Mouse (Mus musculus) liver, embryonic 14.5 days (tissue): ENCODE data around the gene Rcsd1. TPM values are rescaled to one million over a fixed set of nuclear protein-coding genes. Genes with fewer than 3 reads are reported as not detected.

ENCODE experiments used
- ATAC-seq: fragments of 200-750 bp; cut with Nextera tagmentation; 2 replicates; pipeline ENCODE4 v1.8.0; 2017; ENCODE audit warnings: moderate number of reproducible peaks, mild to moderate bottlenecking, moderate library complexity; ENCODE audit not compliant: insufficient read depth
- DNase-seq, 3 experiments: peaks; one replicate each; pipeline ENCODE4 v3.0.0-alpha.2; 2012 to 2013; ENCODE audit warnings: low read depth in 3 of 3, low spot score in 3 of 3
- H3K27ac ChIP-seq: fragments of 300-500 bp; sonication (generic); 2 replicates; pipeline ENCODE4 v1.5.1; 2014; ENCODE audit warnings: moderate library complexity, mild to moderate bottlenecking, control low read depth, inconsistent platforms
- H3K27me3 ChIP-seq: fragments of 300-500 bp; sonication (generic); 2 replicates; pipeline ENCODE4 v1.6.1; 2014; ENCODE audit warnings: mild to moderate bottlenecking, low read length, moderate library complexity; ENCODE audit not compliant: control insufficient read depth, insufficient read depth
- H3K36me3 ChIP-seq: fragments of 300-500 bp; sonication (generic); replicated peaks from 2 replicates; pipeline ENCODE4 v1.6.1; 2014; ENCODE audit warnings: low read depth; ENCODE audit not compliant: control insufficient read depth, insufficient read depth
- H3K4me1 ChIP-seq, 2 experiments: fragments of 200-500 bp in 1 of 2; fragments of 300-500 bp in 1 of 2; sonication (generic) in 1 of 2; replicated peaks; 2 replicates each; pipeline ENCODE4 v1.6.1; 2012 to 2014; ENCODE audit warnings: antibody characterized with exemption in 1 of 2, inconsistent platforms in 1 of 2, low read length in 1 of 2; ENCODE audit not compliant: control insufficient read depth in 2 of 2, insufficient read depth in 2 of 2
- H3K4me2 ChIP-seq: fragments of 300-500 bp; sonication (generic); 2 replicates; pipeline ENCODE4 v1.6.1; 2014; ENCODE audit warnings: low read depth, mild to moderate bottlenecking, control low read depth, moderate library complexity
- H3K4me3 ChIP-seq, 2 experiments: fragments of 200-500 bp in 1 of 2; fragments of 300-500 bp in 1 of 2; sonication (generic) in 1 of 2; 2 replicates each; pipeline ENCODE4 v1.5.1; 2012 to 2014; ENCODE audit warnings: low read depth in 2 of 2, low read length in 2 of 2, mild to moderate bottlenecking in 2 of 2, control low read depth in 1 of 2, inconsistent platforms in 1 of 2, moderate library complexity in 1 of 2; ENCODE audit not compliant: insufficient read depth in 1 of 2
- H3K9ac ChIP-seq: fragments of 300-500 bp; sonication (generic); replicated peaks from 2 replicates; pipeline ENCODE4 v1.6.1; 2014; ENCODE audit warnings: mild to moderate bottlenecking, control low read depth, moderate library complexity
- H3K9me3 ChIP-seq: fragments of 300-500 bp; sonication (generic); 2 replicates; pipeline ENCODE4 v1.6.1; 2016; ENCODE audit warnings: low read length, mixed read lengths; ENCODE audit not compliant: control insufficient read depth
- CTCF ChIP-seq: IDR thresholded peaks from 2 replicates; pipeline ENCODE4 v1.5.1; 2016; ENCODE audit warnings: antibody characterized with exemption, low read depth, control low read depth
- EP300 ChIP-seq: IDR thresholded peaks from 2 replicates; pipeline ENCODE4 v1.6.1; 2016; ENCODE audit warnings: antibody characterized with exemption, low read depth
- WGBS: fragments of 180-500 bp; shearing (Covaris S2); extraction: QIAGEN DNeasy Blood & Tissue Kit; methylation state at CpG from one replicate; pipeline ENCODE4 v1.1.7; 2014; ENCODE audit not compliant: insufficient replicate concordance; 5-methylcytosine and 5-hydroxymethylcytosine counted together
- polyA plus RNA-seq, 2 experiments: library from polyadenylated mRNA; depleted of rRNA in 1 of 2; stranded (reverse) in 1 of 2; unstranded in 1 of 2; fragments of >200 nt; fragmentation: Nextera tagmentation in 1 of 2; extraction: Ambion mirVana in 1 of 2; gene quantifications; 2 replicates each; pipeline versions ENCODE4 v1.2.1 to v1.2.3; 2012 to 2014

Gene Rcsd1
- polyA plus RNA-seq, 2 experiments: 2.4 to 4.8 TPM

DNA sequence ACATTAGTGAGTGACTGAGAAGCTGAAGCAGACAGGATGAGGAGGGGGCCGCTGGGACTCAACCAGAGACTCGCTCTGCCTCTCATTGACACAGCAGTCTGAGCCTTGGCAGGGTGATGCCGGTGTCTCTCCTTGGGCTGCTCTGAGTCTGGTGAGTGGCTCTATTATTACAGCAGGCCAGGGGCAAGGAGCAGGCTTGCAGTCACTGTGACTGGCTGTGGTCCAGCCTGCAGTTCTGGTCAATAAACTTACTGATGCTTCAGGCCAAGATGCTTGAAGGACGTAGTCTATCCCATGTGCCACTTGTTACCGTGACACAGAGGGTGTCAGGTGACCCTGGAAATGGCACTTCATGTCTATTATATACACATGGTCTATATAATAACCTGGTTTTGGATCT lies 43.8 kb downstream of the Rcsd1 start:
- TF ChIP-seq EP300: no peak
- no peak for TF ChIP-seq CTCF
- Histone ChIP-seq H3K4me2 (no peak overlapping the region), H3K9me3 (no peaks in the 10 kb centered on the region), H3K4me1 (no peaks in the 10 kb centered on the region), H3K36me3 (no peaks in the 10 kb centered on the region), H3K27ac (no peak overlapping the region), H3K4me3 (no peak overlapping the region), H3K9ac (no peak overlapping the region), H3K27me3 (no peaks in the 10 kb centered on the region)
- DNase-seq: no peak
- 70% methylated on average over 5 of the region's 5 CpGs for WGBS
- no peak for ATAC-seq

DNA sequence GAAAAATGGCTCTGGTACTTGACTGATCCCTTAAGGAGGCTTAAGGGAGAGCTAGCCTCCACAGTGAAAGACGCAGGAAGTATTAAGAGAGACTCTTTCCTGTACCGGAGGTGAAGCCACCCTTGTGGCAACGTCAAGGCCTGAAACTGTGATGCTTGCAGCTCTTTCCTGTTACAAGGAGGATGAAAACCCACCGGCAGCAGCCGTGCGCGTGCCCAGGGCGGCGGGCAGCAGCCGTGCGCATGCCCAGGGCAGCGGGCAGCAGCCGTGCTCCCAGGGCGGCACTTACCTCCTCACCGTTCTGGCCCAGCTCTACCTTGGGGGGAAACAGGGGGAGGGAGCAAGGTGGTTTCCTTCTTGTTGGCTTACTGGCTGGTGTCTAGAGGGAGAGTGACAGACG lies 46.3 kb downstream of the Rcsd1 start:
- Histone ChIP-seq H3K9me3 (no peaks in the 10 kb centered on the region), H3K27me3 (no peaks in the 10 kb centered on the region), H3K9ac (no peak overlapping the region), H3K4me3 (no peak overlapping the region), H3K27ac (no peak overlapping the region), H3K4me2 (no peak overlapping the region), H3K36me3 (no peaks in the 10 kb centered on the region), H3K4me1 (no peaks in the 10 kb centered on the region)
- DNase-seq (no peak), ATAC-seq (no peak)
- TF ChIP-seq CTCF (no peak), EP300 (no peak)
- 70% methylated on average over 16 of the region's 16 CpGs for WGBS

DNA sequence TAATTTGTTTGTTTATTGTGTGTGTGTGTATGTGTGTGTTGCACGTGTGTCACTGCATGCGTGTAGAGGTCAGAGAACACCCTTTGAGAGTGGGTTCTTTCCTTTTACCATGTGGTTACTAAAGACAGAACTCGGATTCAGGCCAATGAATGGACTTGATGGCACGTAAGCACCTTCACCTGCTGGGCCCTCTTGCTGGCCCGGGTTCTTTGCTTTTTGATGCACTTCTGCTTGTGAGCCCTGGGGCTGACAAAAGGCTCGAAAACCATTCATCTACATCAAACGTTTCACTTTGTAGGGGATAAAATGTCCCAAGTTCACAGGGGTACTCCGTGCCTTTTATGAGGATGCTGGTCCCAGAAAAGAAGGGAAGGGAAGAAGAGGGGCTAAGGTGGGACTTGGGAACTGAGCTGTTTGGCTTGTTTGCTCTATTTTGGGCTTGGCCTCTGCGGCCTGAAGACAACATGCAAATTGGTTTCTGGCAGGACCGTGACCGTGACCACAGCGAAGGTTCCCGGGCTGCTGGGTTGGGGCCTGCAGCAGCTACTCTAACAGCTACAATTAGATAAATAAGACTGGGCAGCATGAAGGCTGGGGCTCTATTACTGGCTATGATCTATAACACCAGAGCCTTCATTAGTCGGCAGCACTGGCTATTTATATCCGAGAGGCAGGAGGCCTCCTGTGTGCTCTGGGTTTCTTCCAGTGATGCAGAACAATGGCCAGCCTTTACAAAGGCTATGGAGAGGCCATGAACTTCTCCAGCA lies 46.9 kb downstream of the Rcsd1 start:
- no peak for DNase-seq
- TF ChIP-seq EP300 (no peak), CTCF (no peak)

GRCm38 (mm10) chr1:165661725-165662124 lies 47.8 kb downstream of the Rcsd1 start:
- DNase-seq (no peak), ATAC-seq (no peak)
- Histone ChIP-seq H3K4me3 (no peak overlapping the region), H3K4me2 (no peak overlapping the region), H3K27me3 (no peaks in the 10 kb centered on the region), H3K27ac (no peak overlapping the region), H3K36me3 (no peaks in the 10 kb centered on the region), H3K9me3 (no peaks in the 10 kb centered on the region), H3K4me1 (no peaks in the 10 kb centered on the region), H3K9ac (no peak overlapping the region)
- TF ChIP-seq EP300: no peak
- no peak for TF ChIP-seq CTCF
- 68% methylated on average over 6 of the region's 6 CpGs for WGBS

More for the DNA sequence above, 46.9 kb downstream of the Rcsd1 start:
- Histone ChIP-seq H3K9me3 (no peaks in the 10 kb centered on the region), H3K4me3 (no peak overlapping the region), H3K4me2 (no peak overlapping the region), H3K4me1 (no peaks in the 10 kb centered on the region), H3K27me3 (no peaks in the 10 kb centered on the region), H3K36me3 (no peaks in the 10 kb centered on the region), H3K9ac (no peak overlapping the region), H3K27ac (no peak overlapping the region)
- 64% methylated on average over 15 of the region's 15 CpGs for WGBS
- ATAC-seq: no peak

DNA sequence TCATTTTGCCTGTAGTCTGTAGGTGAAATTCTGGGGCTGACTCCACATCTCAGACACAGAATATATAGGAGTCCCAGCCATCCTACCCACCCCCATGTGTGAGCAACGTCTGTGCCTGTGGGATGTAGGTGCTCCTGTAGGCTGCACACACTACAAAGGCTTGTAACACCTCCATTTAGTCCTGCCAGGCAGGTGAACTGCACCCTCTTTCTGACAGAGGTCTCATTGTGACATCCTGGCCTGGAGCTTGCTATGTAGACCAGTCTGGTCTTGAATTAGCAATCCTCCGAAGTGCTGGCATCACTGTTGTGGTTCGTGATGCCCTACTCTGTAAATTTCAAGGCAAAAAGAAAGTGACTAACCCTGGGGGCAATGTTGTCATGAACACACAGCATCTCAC lies 48.4 kb downstream of the Rcsd1 start:
- no peak for ATAC-seq
- TF ChIP-seq CTCF (no peak), EP300 (no peak)

More for the DNA sequence above, 48.4 kb downstream of the Rcsd1 start:
- H3K9ac ChIP-seq: no peak overlapping the region
- no peak overlapping the region for H3K4me2 ChIP-seq
- H3K27ac ChIP-seq: no peak overlapping the region
- H3K9me3 ChIP-seq: no peaks in the 10 kb centered on the region
- no peaks in the 10 kb centered on the region for H3K27me3 ChIP-seq
- no peak overlapping the region for H3K4me3 ChIP-seq
- 37% methylated on average over 3 of the region's 3 CpGs for WGBS
- no peaks in the 10 kb centered on the region for H3K4me1 ChIP-seq
- no peaks in the 10 kb centered on the region for H3K36me3 ChIP-seq
- no peak for DNase-seq
